Mouse (Mus musculus) hindbrain, postnatal 0 days (tissue): Measurements from ENCODE around the gene Ehf. TPM values are rescaled to one million over a fixed set of nuclear protein-coding genes. Genes with fewer than 3 reads are reported as not detected.

Experiments
- ATAC-seq: fragments of 200-750 bp; cut with Nextera tagmentation; 2 replicates; pipeline ENCODE4 v1.8.0; 2017; ENCODE audit warnings: mild to moderate bottlenecking, moderate TSS enrichment, moderate library complexity
- DNase-seq: peaks from one replicate; pipeline ENCODE4 v3.0.0-alpha.2; 2015; ENCODE audit warnings: low spot score
- H3K27ac ChIP-seq: fragments of 300-500 bp; sonication (generic); 2 replicates; pipeline ENCODE4 v1.5.1; 2014; ENCODE audit warnings: mild to moderate bottlenecking
- H3K27me3 ChIP-seq: fragments of 300-500 bp; sonication (generic); 2 replicates; pipeline ENCODE4 v1.6.1; 2014; ENCODE audit warnings: low read length, mixed read lengths; ENCODE audit not compliant: insufficient read depth
- H3K36me3 ChIP-seq: fragments of 300-500 bp; sonication (generic); 2 replicates; pipeline ENCODE4 v1.6.1; 2014; ENCODE audit warnings: low read length, mixed read lengths; ENCODE audit not compliant: insufficient read depth
- H3K4me1 ChIP-seq: fragments of 300-500 bp; sonication (generic); 2 replicates; pipeline ENCODE4 v1.6.1; 2014; ENCODE audit warnings: antibody characterized with exemption, low read length, mixed read lengths; ENCODE audit not compliant: insufficient read depth
- H3K4me2 ChIP-seq: fragments of 300-500 bp; sonication (generic); 2 replicates; pipeline ENCODE4 v1.6.1; 2014; ENCODE audit warnings: low read depth, mild to moderate bottlenecking, low read length, moderate library complexity, mixed read lengths
- H3K4me3 ChIP-seq: fragments of 300-500 bp; sonication (generic); 2 replicates; pipeline ENCODE4 v1.5.1; 2014; ENCODE audit warnings: low read length
- H3K9ac ChIP-seq: fragments of 300-500 bp; sonication (generic); replicated peaks from 2 replicates; pipeline ENCODE4 v1.6.1; 2014; ENCODE audit warnings: mild to moderate bottlenecking, low read length, moderate library complexity, mixed read lengths
- H3K9me3 ChIP-seq: fragments of 300-500 bp; sonication (generic); 2 replicates; pipeline ENCODE4 v1.6.1; 2016; ENCODE audit warnings: low read length, mixed read lengths
- CTCF ChIP-seq: IDR thresholded peaks from 2 replicates; pipeline ENCODE4 v1.5.1; 2016; ENCODE audit warnings: antibody characterized with exemption, control low read depth, low read depth
- WGBS: fragments of 180-500 bp; shearing (Covaris S2); extraction: QIAGEN DNeasy Blood & Tissue Kit; methylation state at CpG from one replicate; pipeline ENCODE4 v1.1.7; 2014; 5-methylcytosine and 5-hydroxymethylcytosine counted together
- polyA plus RNA-seq: library from polyadenylated mRNA; unstranded; fragments of >200 nt; fragmentation: Nextera tagmentation; extraction: Ambion mirVana; gene quantifications from 2 replicates; pipeline ENCODE4 v1.2.1, GENCODE M21; 2015
- total RNA-seq: library from RNA; depleted of rRNA; stranded (reverse); fragments of >200 nt; gene quantifications from 2 replicates; pipeline ENCODE4 v1.2.3, GENCODE M21; 2014; rRNA removed

Gene Ehf
- total RNA-seq (0.04 TPM in 1 of 2 replicates, not detected in the other), polyA plus RNA-seq (0.20 and 0.24 TPM in 2 replicates)

GRCm38 (mm10) chr2:103303132-103303531, at the start of gene Ehf:
Gene Ehf, minus strand, starts transcription at chr2:103303278.
- no peaks in the 10 kb centered on the region for H3K9me3 ChIP-seq
- DNase-seq (no peak), ATAC-seq (no peak)
- no peak within 1 kb of the TSS for H3K27ac ChIP-seq
- no peak for TF ChIP-seq CTCF
- H3K36me3 ChIP-seq = no peaks in the 10 kb centered on the region
- no peak within 1 kb of the TSS for H3K9ac ChIP-seq
- H3K4me3 ChIP-seq = no peak within 1 kb of the TSS
- no peaks in the 10 kb centered on the region for H3K27me3 ChIP-seq
- H3K4me1 ChIP-seq = no peaks in the 10 kb centered on the region
- WGBS = 69% methylated on average over 9 of the region's 9 CpGs
- no peak within 1 kb of the TSS for H3K4me2 ChIP-seq

- peak overlapping the region; percentile 36; the same call in 1 of the 2 replicates for H3K4me2 ChIP-seq
- H3K27ac ChIP-seq = no peak overlapping the region
- no peak overlapping the region for H3K9ac ChIP-seq
- WGBS = 13% methylated on average over 5 of the region's 5 CpGs
- no peaks in the 10 kb centered on the region for H3K9me3 ChIP-seq
- no peaks in the 10 kb centered on the region for H3K4me1 ChIP-seq
- H3K27me3 ChIP-seq = no peaks in the 10 kb centered on the region
- ATAC-seq = peak; percentile 69
- no peak overlapping the region for H3K4me3 ChIP-seq
- peak; percentile 92 for TF ChIP-seq CTCF
- H3K36me3 ChIP-seq = no peaks in the 10 kb centered on the region
- DNase-seq = peak; percentile 91
Measured at GRCm38 (mm10) chr2:103347417-103347891, 44.4 kb upstream of the Ehf start.

- no peak overlapping the region for H3K4me2 ChIP-seq
- no peaks in the 10 kb centered on the region for H3K36me3 ChIP-seq
- no peak overlapping the region for H3K9ac ChIP-seq
- H3K4me1 ChIP-seq = no peaks in the 10 kb centered on the region
- no peak overlapping the region for H3K4me3 ChIP-seq
- no peaks in the 10 kb centered on the region for H3K9me3 ChIP-seq
- WGBS = 61% methylated on average over 3 of the region's 3 CpGs
- DNase-seq (peak; percentile 3), ATAC-seq (no peak)
- no peak for TF ChIP-seq CTCF
- no peak overlapping the region for H3K27ac ChIP-seq
- H3K27me3 ChIP-seq = no peaks in the 10 kb centered on the region
Measured at GRCm38 (mm10) chr2:103346751-103347289, 43.7 kb upstream of the Ehf start.

GRCm38 (mm10) chr2:103343611-103344010, 40.5 kb upstream of the Ehf start:
- no peak overlapping the region for H3K4me2 ChIP-seq
- no peaks in the 10 kb centered on the region for H3K4me1 ChIP-seq
- no peak overlapping the region for H3K27ac ChIP-seq
- H3K4me3 ChIP-seq = no peak overlapping the region
- TF ChIP-seq CTCF = no peak
- ATAC-seq (no peak), DNase-seq (no peak)
- H3K36me3 ChIP-seq = no peaks in the 10 kb centered on the region
- H3K9ac ChIP-seq = no peak overlapping the region
- 73% methylated on average over 7 of the region's 7 CpGs for WGBS
- H3K9me3 ChIP-seq = no peaks in the 10 kb centered on the region
- H3K27me3 ChIP-seq = no peaks in the 10 kb centered on the region

GRCm38 (mm10) chr2:103342123-103342522, 39.0 kb upstream of the Ehf start:
- Histone ChIP-seq H3K4me3 (no peak overlapping the region), H3K27ac (no peak overlapping the region), H3K36me3 (no peaks in the 10 kb centered on the region), H3K9ac (no peak overlapping the region), H3K4me2 (no peak overlapping the region), H3K27me3 (no peaks in the 10 kb centered on the region), H3K4me1 (no peaks in the 10 kb centered on the region), H3K9me3 (no peaks in the 10 kb centered on the region)
- DNase-seq (no peak), ATAC-seq (no peak)
- TF ChIP-seq CTCF = no peak
- 92% methylated on average over 1 of the region's 1 CpGs for WGBS

GRCm38 (mm10) chr2:103341375-103341971, 38.4 kb upstream of the Ehf start:
- H3K4me2 ChIP-seq = no peak overlapping the region
- H3K36me3 ChIP-seq = no peaks in the 10 kb centered on the region
- no peak for ATAC-seq
- no peaks in the 10 kb centered on the region for H3K4me1 ChIP-seq
- no peak for DNase-seq
- H3K4me3 ChIP-seq = no peak overlapping the region
- no peak for TF ChIP-seq CTCF
- H3K27ac ChIP-seq = no peak overlapping the region
- no peaks in the 10 kb centered on the region for H3K27me3 ChIP-seq
- no peak overlapping the region for H3K9ac ChIP-seq
- H3K9me3 ChIP-seq = no peaks in the 10 kb centered on the region
- WGBS = 81% methylated on average over 1 of the region's 1 CpGs

- 79% methylated on average over 6 of the region's 6 CpGs for WGBS
- no peak for TF ChIP-seq CTCF
- Histone ChIP-seq H3K4me3 (no peak overlapping the region), H3K4me2 (no peak overlapping the region), H3K27me3 (no peaks in the 10 kb centered on the region), H3K9me3 (no peaks in the 10 kb centered on the region), H3K4me1 (no peaks in the 10 kb centered on the region), H3K36me3 (no peaks in the 10 kb centered on the region), H3K27ac (no peak overlapping the region), H3K9ac (no peak overlapping the region)
- ATAC-seq (no peak), DNase-seq (no peak)
Measured at GRCm38 (mm10) chr2:103338706-103339105, 35.6 kb upstream of the Ehf start.
